Mouse (Mus musculus) layer of hippocampus, postnatal 10 days (tissue): Measurements from ENCODE around the gene Nipsnap2. TPM values are rescaled to one million over a fixed set of nuclear protein-coding genes. Genes with fewer than 3 reads are reported as not detected.

ENCODE experiments used
- total RNA-seq, 2 experiments: library from RNA; stranded (reverse); gene quantifications; 2 replicates each; pipeline ENCODE4 v1.2.3; 2021

The Nipsnap2 gene
- total RNA-seq, 2 experiments from 2014 or later, result 78.1 to 79.6 TPM

Other genes starting within 250 kb of the Nipsnap2 start
- gene Sfswap, start 223.8 kb upstream of the Nipsnap2 start, total RNA-seq, result 100 to 1,000 TPM; 123 to 152 TPM
- 10 to 100 TPM; 53.0 to 56.7 TPM for gene Mmp17, start 140.9 kb upstream of the Nipsnap2 start, total RNA-seq
- 1 to 10 TPM; 6.6 to 7.2 TPM for gene Zfp11, start 55.0 kb upstream of the Nipsnap2 start, total RNA-seq
- not detected for gene Sept14, start 16.6 kb upstream of the Nipsnap2 start, total RNA-seq
- 10 to 100 TPM; 72.6 to 81.5 TPM for gene Mrps17, start 9.6 kb upstream of the Nipsnap2 start, total RNA-seq
- gene Psph, start 62.4 kb downstream of the Nipsnap2 start, total RNA-seq, result 10 to 100 TPM; 23.7 to 28.5 TPM
- gene Sumf2, start 121.9 kb downstream of the Nipsnap2 start, total RNA-seq, result 10 to 100 TPM; 19.9 to 25.8 TPM
- gene Chchd2, start 162.4 kb downstream of the Nipsnap2 start, total RNA-seq, result 100 to 1,000 TPM; 411 to 434 TPM
- 1 to 10 TPM; 4.7 to 5.6 TPM for gene Zbed5, start 170.7 kb downstream of the Nipsnap2 start, total RNA-seq
- gene Phkg1, start 173.5 kb downstream of the Nipsnap2 start, total RNA-seq, result 10 to 100 TPM; 12.6 to 15.9 TPM
- gene Nupr1l, start 183.5 kb downstream of the Nipsnap2 start, total RNA-seq, result 1 to 10 TPM; 2.2 to 2.7 TPM
- gene Vkorc1l1, start 216.9 kb downstream of the Nipsnap2 start, total RNA-seq, result 10 to 100 TPM; 46.7 to 49.4 TPM